Mouse (Mus musculus): Measurements from ENCODE around the gene St7l. TPM values are rescaled to one million over a fixed set of nuclear protein-coding genes. Genes with fewer than 3 reads are reported as not detected.
"Not testable (repeated sequence)": the region's sequence is repeated elsewhere in the genome, so short reads cannot be mapped to it uniquely, and the experiment has no call there.

St7l gene
- total and polyA plus RNA-seq, 2 experiments from 2014 or later = 18.9 to 31.3 TPM

DNA sequence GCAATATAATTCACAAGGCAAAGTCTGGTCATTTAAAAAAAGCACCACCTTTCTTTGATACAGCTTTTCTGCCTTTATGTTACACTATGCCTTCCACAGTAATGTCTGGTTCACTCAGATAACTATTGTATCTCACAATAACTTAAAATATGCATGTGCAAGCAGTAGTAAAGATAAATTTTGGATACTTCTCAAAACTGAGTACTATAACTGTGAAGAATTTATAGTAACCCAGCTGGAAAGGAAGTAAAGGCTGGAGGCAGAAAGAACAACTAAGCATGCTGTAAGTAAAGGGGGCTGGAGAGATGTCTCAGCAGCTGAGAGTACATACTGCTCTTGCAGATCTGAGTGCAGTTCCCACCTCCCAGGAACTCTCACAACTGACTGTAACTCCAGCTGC lies 8.9 kb upstream of the St7l start:
- no peaks in the 10 kb centered on the region for H3K4me1 ChIP-seq (ENCODE audit: insufficient read depth, low read length)
- TF ChIP-seq CTCF (IDR thresholded peaks at IDR 0.05; ENCODE audit: low read depth) = no peak
- DNase-seq (ENCODE audit: low spot score) = no peak
- H3K4me3 ChIP-seq (ENCODE audit: low read length) = no peak overlapping the region
- H3K27me3 ChIP-seq (ENCODE audit: insufficient read depth, low read length) = no peaks in the 10 kb centered on the region
- ATAC-seq = no peak
- no peaks in the 10 kb centered on the region for H3K36me3 ChIP-seq (ENCODE audit: insufficient read depth, low read length)
- H3K9ac ChIP-seq (replicated peaks; ENCODE audit: low read length) = no peak overlapping the region
- H3K27ac ChIP-seq = no peak overlapping the region
- no peaks in the 10 kb centered on the region for H3K9me3 ChIP-seq (ENCODE audit: low read length)
- no peak overlapping the region for H3K4me2 ChIP-seq (ENCODE audit: low read depth, low read length)

DNA sequence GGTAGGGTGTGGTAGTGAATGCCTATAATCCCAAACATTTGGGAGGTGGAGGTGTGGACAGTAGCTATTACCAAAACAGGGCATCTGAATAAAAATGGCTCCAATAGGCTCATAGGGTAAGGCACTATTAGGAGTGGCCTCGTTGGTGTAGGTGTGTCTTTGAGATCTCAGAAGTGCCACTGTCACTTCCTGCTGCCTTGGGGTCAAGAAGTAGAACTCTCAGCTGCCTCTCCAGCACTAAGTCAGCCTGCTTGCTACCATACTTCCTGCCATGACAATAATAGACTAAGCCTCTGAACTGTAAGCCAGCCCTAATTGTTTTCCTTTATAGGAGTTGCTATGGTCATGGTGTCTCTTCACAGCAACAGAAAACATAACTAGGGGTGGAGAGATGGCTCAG lies 7.7 kb upstream of the St7l start:
- Histone ChIP-seq H3K27me3 (ENCODE audit: insufficient read depth, low read length) (no peaks in the 10 kb centered on the region), H3K4me3 (ENCODE audit: low read length) (no peak overlapping the region), H3K4me2 (ENCODE audit: low read depth, low read length) (no peak overlapping the region), H3K36me3 (ENCODE audit: insufficient read depth, low read length) (no peaks in the 10 kb centered on the region), H3K4me1 (ENCODE audit: insufficient read depth, low read length) (no peaks in the 10 kb centered on the region), H3K9ac (replicated peaks; ENCODE audit: low read length) (no peak overlapping the region), H3K27ac (no peak overlapping the region), H3K9me3 (ENCODE audit: low read length) (no peaks in the 10 kb centered on the region)
- TF ChIP-seq CTCF (IDR thresholded peaks at IDR 0.05; ENCODE audit: low read depth) = no peak
- DNase-seq (ENCODE audit: low spot score) (no peak), ATAC-seq (no peak)
- WGBS = 100% methylated on average over 1 of the region's 1 CpGs

GRCm38 (mm10) chr3:104858560-104858959 lies 5.2 kb upstream of the St7l start:
- Histone ChIP-seq H3K36me3 (ENCODE audit: insufficient read depth, low read length) (no peaks in the 10 kb centered on the region), H3K4me3 (ENCODE audit: low read length) (no peak overlapping the region), H3K4me1 (ENCODE audit: insufficient read depth, low read length) (peaks cover 6% of the 10 kb centered on the region), H3K9me3 (ENCODE audit: low read length) (no peaks in the 10 kb centered on the region), H3K9ac (replicated peaks; ENCODE audit: low read length) (no peak overlapping the region), H3K4me2 (ENCODE audit: low read depth, low read length) (no peak overlapping the region), H3K27ac (no peak overlapping the region), H3K27me3 (ENCODE audit: insufficient read depth, low read length) (no peaks in the 10 kb centered on the region)
- no peak for ATAC-seq
- no peak for TF ChIP-seq CTCF (IDR thresholded peaks at IDR 0.05; ENCODE audit: low read depth)
- DNase-seq (ENCODE audit: low spot score) = no peak
- 94% methylated on average over 1 of the region's 1 CpGs for WGBS

- Histone ChIP-seq H3K4me2 (ENCODE audit: low read depth, low read length) (peak overlapping the region; percentile 78), H3K4me3 (ENCODE audit: low read length) (peak overlapping the region; percentile 86), H3K27ac (peak overlapping the region; percentile 94), H3K27me3 (ENCODE audit: insufficient read depth, low read length) (no peaks in the 10 kb centered on the region), H3K36me3 (ENCODE audit: insufficient read depth, low read length) (no peaks in the 10 kb centered on the region), H3K4me1 (ENCODE audit: insufficient read depth, low read length) (peaks cover 6% of the 10 kb centered on the region), H3K9ac (replicated peaks; ENCODE audit: low read length) (peak overlapping the region; percentile 79), H3K9me3 (ENCODE audit: low read length) (no peaks in the 10 kb centered on the region)
- no peak; the same call in 1 of the 2 replicates for TF ChIP-seq CTCF (IDR thresholded peaks at IDR 0.05; ENCODE audit: low read depth)
- ATAC-seq (peak; percentile 91), DNase-seq (ENCODE audit: low spot score) (peak; percentile 92)
- under 1% methylated on average over 48 of the region's 48 CpGs for WGBS
Measured at GRCm38 (mm10) chr3:104864651-104865340, 991 bp downstream of the St7l start.

- DNase-seq (ENCODE audit: low spot score) (no peak), ATAC-seq (peak; percentile 30)
- Histone ChIP-seq H3K4me2 (ENCODE audit: low read depth, low read length) (peak overlapping the region; percentile 78), H3K27ac (peak overlapping the region; percentile 94), H3K27me3 (ENCODE audit: insufficient read depth, low read length) (no peaks in the 10 kb centered on the region), H3K36me3 (ENCODE audit: insufficient read depth, low read length) (peaks cover 1% of the 10 kb centered on the region; the same call in 1 of the 2 replicates), H3K9ac (replicated peaks; ENCODE audit: low read length) (peak overlapping the region; percentile 79), H3K4me1 (ENCODE audit: insufficient read depth, low read length) (peaks cover 6% of the 10 kb centered on the region), H3K4me3 (ENCODE audit: low read length) (peak overlapping the region; percentile 86), H3K9me3 (ENCODE audit: low read length) (no peaks in the 10 kb centered on the region)
- TF ChIP-seq CTCF (IDR thresholded peaks at IDR 0.05; ENCODE audit: low read depth) = no peak
- WGBS = 1% methylated on average over 12 of the region's 12 CpGs
Measured at GRCm38 (mm10) chr3:104865341-104865788, 1.6 kb downstream of the St7l start.

GRCm38 (mm10) chr3:104866674-104867073 lies 2.9 kb downstream of the St7l start:
- peak overlapping the region; percentile 78; the same call in 1 of the 2 replicates for H3K4me2 ChIP-seq (ENCODE audit: low read depth, low read length)

DNA sequence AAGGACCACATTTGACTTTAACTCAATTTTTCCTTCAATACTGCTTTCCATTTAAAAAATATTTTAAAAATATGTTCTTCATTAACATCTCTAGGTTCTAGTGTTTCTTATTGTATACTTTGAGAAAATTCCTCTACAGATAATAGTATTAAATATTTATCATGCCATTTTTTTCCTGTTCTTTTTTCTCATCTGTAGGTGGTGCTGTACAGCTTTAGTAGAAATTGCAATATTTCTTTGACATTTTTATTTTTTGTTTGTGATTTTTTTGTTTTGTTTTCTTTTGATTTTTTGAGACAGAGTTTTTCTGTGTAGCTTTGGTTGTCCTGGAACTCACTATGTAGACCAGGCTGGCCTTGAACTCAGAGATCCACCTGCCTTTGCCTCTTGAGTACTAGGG lies 5.8 kb downstream of the St7l start:
- Histone ChIP-seq H3K27me3 (ENCODE audit: insufficient read depth, low read length) (no peaks in the 10 kb centered on the region), H3K27ac (no peak overlapping the region), H3K4me1 (ENCODE audit: insufficient read depth, low read length) (no peaks in the 10 kb centered on the region), H3K36me3 (ENCODE audit: insufficient read depth, low read length) (peaks cover 36% of the 10 kb centered on the region), H3K9ac (replicated peaks; ENCODE audit: low read length) (no peak overlapping the region), H3K4me3 (ENCODE audit: low read length) (no peak overlapping the region), H3K9me3 (ENCODE audit: low read length) (no peaks in the 10 kb centered on the region), H3K4me2 (ENCODE audit: low read depth, low read length) (no peak overlapping the region)
- TF ChIP-seq CTCF (IDR thresholded peaks at IDR 0.05; ENCODE audit: low read depth) = peak; percentile 33
- ATAC-seq (no peak), DNase-seq (ENCODE audit: low spot score) (no peak)

More at GRCm38 (mm10) chr3:104866674-104867073, 2.9 kb downstream of the St7l start:
- H3K4me3 ChIP-seq (ENCODE audit: low read length); H3K27ac ChIP-seq; H3K4me1 ChIP-seq (ENCODE audit: insufficient read depth, low read length); ATAC-seq; H3K9ac ChIP-seq (replicated peaks; ENCODE audit: low read length); DNase-seq (ENCODE audit: low spot score); H3K27me3 ChIP-seq (ENCODE audit: insufficient read depth, low read length); H3K9me3 ChIP-seq (ENCODE audit: low read length): not testable (repeated sequence)
- H3K36me3 ChIP-seq (ENCODE audit: insufficient read depth, low read length) = peaks cover 12% of the 10 kb centered on the region; the same call in 1 of the 2 replicates
